Mouse (Mus musculus) kidney, embryonic 16.5 days (tissue): ENCODE data around the gene Atf7. TPM values are rescaled to one million over a fixed set of nuclear protein-coding genes. Genes with fewer than 3 reads are reported as not detected.

Experiments used
- ATAC-seq: fragments of 200-750 bp; cut with Nextera tagmentation; 2 replicates; pipeline ENCODE4 v1.8.0; 2017; ENCODE audit warnings: moderate TSS enrichment; ENCODE audit not compliant: low FRiP score, low TSS enrichment
- H3K27ac ChIP-seq: fragments of 300-500 bp; sonication (generic); 2 replicates; pipeline ENCODE4 v1.5.1; 2014; ENCODE audit warnings: low read length
- H3K27me3 ChIP-seq: fragments of 300-500 bp; sonication (generic); 2 replicates; pipeline ENCODE4 v1.6.1; 2014; ENCODE audit warnings: low read length, control low read depth, mixed read lengths; ENCODE audit not compliant: insufficient read depth
- H3K36me3 ChIP-seq: fragments of 300-500 bp; sonication (generic); 2 replicates; pipeline ENCODE4 v1.6.1; 2014; ENCODE audit warnings: low read length, control low read depth, mixed read lengths; ENCODE audit not compliant: insufficient read depth
- H3K4me1 ChIP-seq: fragments of 300-500 bp; sonication (generic); 2 replicates; pipeline ENCODE4 v1.6.1; 2014; ENCODE audit warnings: low read length, control low read depth, mixed read lengths; ENCODE audit not compliant: insufficient read depth
- H3K4me2 ChIP-seq: fragments of 300-500 bp; sonication (generic); replicated peaks from 2 replicates; pipeline ENCODE4 v1.6.1; 2014; ENCODE audit warnings: low read depth, low read length
- H3K4me3 ChIP-seq: fragments of 300-500 bp; sonication (generic); 2 replicates; pipeline ENCODE4 v1.5.1; 2014; ENCODE audit warnings: mild to moderate bottlenecking, low read length
- H3K9ac ChIP-seq: fragments of 300-500 bp; sonication (generic); replicated peaks from 2 replicates; pipeline ENCODE4 v1.6.1; 2014; ENCODE audit warnings: low read length
- H3K9me3 ChIP-seq: fragments of 300-500 bp; sonication (generic); 2 replicates; pipeline ENCODE4 v1.6.1; 2016; ENCODE audit warnings: low read length, control low read depth
- WGBS: fragments of 180-500 bp; shearing (Covaris S2); extraction: QIAGEN DNeasy Blood & Tissue Kit; methylation state at CpG from one replicate; pipeline ENCODE4 v1.1.7; 2014; 5-methylcytosine and 5-hydroxymethylcytosine counted together
- polyA plus RNA-seq: library from polyadenylated mRNA; unstranded; fragments of >200 nt; fragmentation: Nextera tagmentation; extraction: Ambion mirVana; gene quantifications from 2 replicates; pipeline ENCODE4 v1.2.1, GENCODE M21; 2015

The Atf7 gene
- 30.9 and 39.2 TPM in 2 replicates for polyA plus RNA-seq

- Histone ChIP-seq H3K27ac (peak within 1 kb of the TSS; percentile 100), H3K9ac (peak within 1 kb of the TSS; percentile 87), H3K4me1 (peaks cover 22% of the 10 kb centered on the region), H3K4me2 (peak within 1 kb of the TSS; percentile 88), H3K9me3 (no peaks in the 10 kb centered on the region), H3K27me3 (no peaks in the 10 kb centered on the region), H3K36me3 (no peaks in the 10 kb centered on the region), H3K4me3 (peak within 1 kb of the TSS; percentile 68)
- WGBS: 0% methylated on average over 51 of the region's 51 CpGs
- peak; percentile 99 for ATAC-seq
These were observed at the start of gene Atf7, which contains the start of gene Gm28047 for GRCm38 (mm10) chr15:102624970-102625686. Gene Atf7, minus strand, starts transcription at chr15:102625464. Gene Gm28047, minus strand, starts transcription at chr15:102625067.

DNA sequence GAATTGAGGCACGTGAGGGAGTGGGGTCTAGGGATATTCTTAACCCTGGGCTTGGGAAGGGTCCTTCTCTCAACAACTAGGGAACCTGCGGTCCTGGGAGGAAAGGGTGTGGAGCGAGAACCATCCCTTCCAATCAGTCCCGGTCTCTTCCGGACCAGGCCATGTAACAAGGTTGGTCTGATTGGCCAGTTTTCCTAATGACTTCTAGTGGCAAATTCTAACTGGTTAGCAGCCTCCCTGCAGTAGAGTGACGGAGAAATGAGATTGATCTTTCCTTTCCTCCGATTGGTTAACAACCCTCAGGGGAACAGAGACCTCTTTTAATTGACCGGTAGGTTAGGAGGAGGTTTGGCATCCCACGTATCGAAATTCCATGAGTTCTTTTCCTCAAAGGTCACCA, 48.3 kb upstream of the Atf7 start:
- Histone ChIP-seq H3K36me3 (no peaks in the 10 kb centered on the region), H3K27me3 (no peaks in the 10 kb centered on the region), H3K27ac (peak overlapping the region; percentile 98), H3K9ac (peak overlapping the region; percentile 40; the same call in 1 of the 2 replicates), H3K4me3 (peak overlapping the region; percentile 88), H3K4me2 (peak overlapping the region; percentile 67), H3K4me1 (peaks cover 29% of the 10 kb centered on the region), H3K9me3 (peaks cover 2% of the 10 kb centered on the region; the same call in 1 of the 2 replicates)
- peak; percentile 54 for ATAC-seq
- WGBS: under 1% methylated on average over 10 of the region's 10 CpGs

DNA sequence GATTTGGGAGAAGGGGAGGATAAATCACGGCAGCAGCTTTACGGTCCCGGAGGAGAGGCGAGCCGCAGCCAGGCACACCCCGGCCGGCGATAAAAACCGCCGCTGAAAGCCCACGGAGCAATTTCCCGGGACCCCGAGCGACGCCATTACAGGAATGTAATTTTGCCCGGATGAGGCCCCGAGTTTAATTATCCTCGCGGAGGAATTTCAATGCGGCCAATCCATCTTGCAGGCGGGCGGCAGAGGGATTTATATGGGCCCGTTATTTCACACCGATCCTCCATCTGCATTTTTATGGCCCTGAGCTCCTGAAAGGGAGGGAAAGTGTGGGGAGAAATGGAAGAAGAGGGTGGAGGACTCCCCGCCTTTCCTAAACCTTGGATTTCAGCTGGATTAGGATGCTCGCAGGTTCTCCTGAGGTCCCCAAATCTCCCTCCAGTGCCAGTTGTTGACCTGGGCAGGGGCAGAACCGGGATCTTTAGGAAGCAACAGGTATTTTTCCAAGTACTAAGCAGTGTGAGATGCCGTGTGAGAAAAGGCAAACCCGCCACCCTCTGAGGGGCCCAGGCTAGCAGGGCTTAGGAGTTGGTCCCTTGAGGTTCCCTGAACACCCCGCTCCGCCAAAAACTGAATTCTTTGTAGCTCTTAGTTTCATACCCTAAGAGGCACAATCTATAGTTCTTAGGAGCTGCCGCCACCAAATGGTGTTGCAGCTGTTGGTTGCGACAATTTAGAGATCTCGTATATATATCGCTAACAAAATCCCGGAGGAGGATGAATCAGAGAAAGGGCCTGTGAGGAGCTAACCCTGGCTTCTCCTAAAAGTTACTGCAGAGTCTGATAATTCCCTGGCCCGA, 47.2 kb upstream of the Atf7 start, which contains the start of gene Atp5g2:
Gene Atp5g2 (minus strand): TSS at position 138 of the 857 bp plus-strand sequence.
- Histone ChIP-seq H3K36me3 (peaks cover 4% of the 10 kb centered on the region), H3K9me3 (peaks cover 2% of the 10 kb centered on the region; the same call in 1 of the 2 replicates), H3K27me3 (no peaks in the 10 kb centered on the region), H3K4me3 (peak within 1 kb of the TSS; percentile 88), H3K4me1 (peaks cover 29% of the 10 kb centered on the region), H3K27ac (peak within 1 kb of the TSS; percentile 98), H3K9ac (peak within 1 kb of the TSS; percentile 81), H3K4me2 (peak within 1 kb of the TSS; percentile 67)
- WGBS: under 1% methylated on average over 37 of the region's 37 CpGs
- ATAC-seq: no peak

GRCm38 (mm10) chr15:102671721-102672214, 46.5 kb upstream of the Atf7 start:
- Histone ChIP-seq H3K4me2 (peak overlapping the region; percentile 67), H3K27ac (peak overlapping the region; percentile 98), H3K4me3 (peak overlapping the region; percentile 88), H3K4me1 (peaks cover 29% of the 10 kb centered on the region), H3K9ac (peak overlapping the region; percentile 81), H3K36me3 (peaks cover 10% of the 10 kb centered on the region), H3K9me3 (peaks cover 2% of the 10 kb centered on the region; the same call in 1 of the 2 replicates), H3K27me3 (no peaks in the 10 kb centered on the region)
- 1% methylated on average over 31 of the region's 34 CpGs for WGBS
- peak; percentile 82 for ATAC-seq

GRCm38 (mm10) chr15:102670767-102671575, 45.7 kb upstream of the Atf7 start:
- Histone ChIP-seq H3K36me3 (peaks cover 18% of the 10 kb centered on the region), H3K9ac (peak overlapping the region; percentile 100), H3K4me2 (peak overlapping the region; percentile 88), H3K4me1 (peaks cover 29% of the 10 kb centered on the region), H3K27ac (peak overlapping the region; percentile 98), H3K9me3 (no peaks in the 10 kb centered on the region), H3K4me3 (peak overlapping the region; percentile 88), H3K27me3 (no peaks in the 10 kb centered on the region)
- WGBS: under 1% methylated on average over 52 of the region's 53 CpGs
- ATAC-seq: peak; percentile 92

DNA sequence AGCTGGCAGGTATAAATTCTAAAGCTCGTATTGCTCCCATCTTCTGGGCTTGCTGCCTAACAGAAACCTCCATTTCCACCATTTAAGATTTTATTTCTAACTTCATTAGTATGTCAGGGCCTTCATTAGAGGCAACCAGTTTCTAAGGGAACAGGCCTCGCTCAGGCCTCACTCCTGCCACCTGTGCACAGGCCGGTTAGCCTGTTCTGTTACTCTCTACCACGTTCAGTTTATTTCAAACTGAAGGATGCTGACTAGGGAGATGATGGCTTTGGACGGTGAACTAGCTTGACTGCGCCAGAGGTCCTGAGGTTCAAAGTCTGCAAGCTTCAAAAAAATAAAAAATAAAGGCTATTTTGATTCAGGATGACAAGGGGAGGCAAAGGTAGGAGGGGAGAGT, 45.0 kb upstream of the Atf7 start:
- peak overlapping the region; percentile 88 for H3K4me3 ChIP-seq
- H3K27me3 ChIP-seq: no peaks in the 10 kb centered on the region
- peak; percentile 11; the same call in 1 of the 2 replicates for ATAC-seq
- H3K9me3 ChIP-seq: no peaks in the 10 kb centered on the region
- H3K9ac ChIP-seq: peak overlapping the region; percentile 100
- peaks cover 29% of the 10 kb centered on the region for H3K4me1 ChIP-seq
- H3K27ac ChIP-seq: peak overlapping the region; percentile 97
- H3K4me2 ChIP-seq: peak overlapping the region; percentile 88
- WGBS: 6% methylated on average over 6 of the region's 6 CpGs
- H3K36me3 ChIP-seq: peaks cover 23% of the 10 kb centered on the region

DNA sequence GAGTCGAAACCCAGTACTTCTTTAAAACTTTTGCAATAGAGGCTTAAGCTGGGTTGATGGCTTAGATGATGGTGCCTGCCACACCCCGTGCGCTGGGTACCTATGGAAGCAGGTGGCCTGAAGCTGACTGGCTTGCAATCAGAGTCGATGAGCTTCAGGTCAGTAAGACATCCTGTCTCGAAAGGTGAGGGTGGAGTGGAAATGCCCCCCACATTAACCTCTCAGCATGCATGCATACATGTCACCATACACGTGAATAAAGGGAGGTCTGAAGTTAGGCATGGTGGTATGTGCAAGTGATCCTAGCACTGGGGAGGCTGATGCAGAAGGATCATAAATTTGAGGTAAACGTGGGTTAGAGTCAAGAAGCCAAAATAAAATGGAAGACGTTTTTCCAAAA, 44.3 kb upstream of the Atf7 start:
- WGBS: 74% methylated on average over 8 of the region's 8 CpGs
- Histone ChIP-seq H3K27ac (no peak overlapping the region), H3K4me3 (no peak overlapping the region), H3K36me3 (peaks cover 30% of the 10 kb centered on the region), H3K4me1 (peaks cover 29% of the 10 kb centered on the region), H3K27me3 (no peaks in the 10 kb centered on the region), H3K9ac (peak overlapping the region; percentile 50), H3K4me2 (peak overlapping the region; percentile 28; the same call in 1 of the 2 replicates), H3K9me3 (no peaks in the 10 kb centered on the region)
- no peak for ATAC-seq

DNA sequence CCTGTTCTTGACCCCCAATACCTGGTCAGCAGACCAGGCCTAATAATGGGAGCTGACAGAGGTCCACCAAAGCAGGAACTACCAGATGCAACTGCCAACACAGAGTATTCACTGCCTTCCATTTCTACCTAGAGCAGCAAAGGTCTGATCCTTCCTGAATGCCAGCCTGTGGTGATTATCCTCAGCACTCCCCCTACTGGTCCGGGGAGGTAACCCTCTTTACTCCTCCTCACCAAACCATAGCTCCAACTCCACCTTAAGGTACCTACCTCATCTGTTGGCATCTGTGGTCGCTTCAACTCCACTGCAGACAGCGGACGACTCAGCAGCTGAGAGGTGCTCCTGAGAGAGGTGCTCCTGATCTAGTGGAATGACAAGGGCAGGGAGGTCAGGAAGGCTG, 40.2 kb upstream of the Atf7 start:
- Histone ChIP-seq H3K9ac (no peak overlapping the region), H3K4me1 (peaks cover 11% of the 10 kb centered on the region), H3K4me2 (no peak overlapping the region), H3K27me3 (no peaks in the 10 kb centered on the region), H3K27ac (no peak overlapping the region), H3K4me3 (no peak overlapping the region), H3K9me3 (no peaks in the 10 kb centered on the region), H3K36me3 (peaks cover 60% of the 10 kb centered on the region)
- no peak for ATAC-seq
- WGBS: 57% methylated on average over 4 of the region's 4 CpGs

DNA sequence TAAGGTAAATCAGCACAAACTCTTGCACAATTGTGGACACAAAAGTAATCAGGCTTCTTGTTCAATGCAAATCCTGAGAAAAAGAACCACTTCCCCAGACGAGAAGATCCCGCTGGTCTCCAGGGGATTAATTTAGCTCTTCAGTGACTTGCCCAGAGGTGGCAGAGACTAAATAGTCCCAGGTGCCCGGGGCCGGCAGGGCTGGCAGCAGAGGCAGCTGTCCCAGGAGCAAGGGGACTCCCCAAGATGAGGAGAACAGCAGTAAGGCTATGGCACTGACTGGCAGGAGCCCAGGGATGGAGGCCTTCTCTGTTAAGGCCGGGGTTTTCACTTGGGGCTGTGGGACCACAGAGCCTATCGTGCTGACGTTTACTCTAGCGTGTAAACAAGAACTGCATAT, 38.6 kb upstream of the Atf7 start:
- no peak overlapping the region for H3K9ac ChIP-seq
- WGBS: 90% methylated on average over 8 of the region's 8 CpGs
- peaks cover 67% of the 10 kb centered on the region for H3K36me3 ChIP-seq
- H3K4me2 ChIP-seq: no peak overlapping the region
- H3K9me3 ChIP-seq: no peaks in the 10 kb centered on the region
- H3K27ac ChIP-seq: no peak overlapping the region
- ATAC-seq: no peak
- H3K4me3 ChIP-seq: no peak overlapping the region
- H3K4me1 ChIP-seq: no peaks in the 10 kb centered on the region
- no peaks in the 10 kb centered on the region for H3K27me3 ChIP-seq
